Mouse (Mus musculus) heart, postnatal 0 days (tissue): ENCODE measurements around the gene Ankrd28.

Source experiments
- CTCF ChIP-seq: IDR thresholded peaks from 2 replicates; pipeline ENCODE4 v1.5.1; 2016; ENCODE audit warnings: antibody characterized with exemption, control low read depth, low read depth
- EP300 ChIP-seq: IDR thresholded peaks from 2 replicates; pipeline ENCODE4 v1.6.1; 2016; ENCODE audit warnings: antibody characterized with exemption, low read depth

GRCm38 (mm10) chr14:31798937-31799336 lies 31.5 kb downstream of the Ankrd28 start:
- TF ChIP-seq EP300 (no peak), CTCF (no peak)
